Mouse (Mus musculus) olfactory bulb, adult 2 months (tissue): ENCODE measurements around the gene Olfr727.

Source experiments
- CTCF ChIP-seq: fragments of 200-500 bp; IDR thresholded peaks from 2 replicates; pipeline ENCODE4 v1.5.1; 2012; ENCODE audit warnings: low read depth, mild to moderate bottlenecking, low read length, moderate library complexity; ENCODE audit not compliant: insufficient read depth
- POLR2A ChIP-seq: fragments of 200-500 bp; IDR thresholded peaks from 2 replicates; pipeline ENCODE4 v1.6.1; 2012; ENCODE audit warnings: mild to moderate bottlenecking, low read depth, low read length, moderate library complexity; ENCODE audit not compliant: insufficient read depth

GRCm38 (mm10) chr14:50152810-50153209 lies 29.8 kb downstream of the Olfr727 start, which contains the start of gene Olfr729:
- TF ChIP-seq POLR2A (no peak), CTCF (no peak)
